Mouse (Mus musculus) liver, adult 2 months (tissue): ENCODE measurements around the gene Znrf3. TPM values are rescaled to one million over a fixed set of nuclear protein-coding genes. Genes with fewer than 3 reads are reported as not detected.
A peak's percentile ranks its signal among the peaks of the same experiment; 100 is the strongest.

ENCODE experiments used
- DNase-seq: peaks from one replicate; pipeline ENCODE4 v3.0.0-alpha.2; 2011; ENCODE audit warnings: low read depth, low spot score; ENCODE audit errors: extremely low read depth
- H3K27ac ChIP-seq: fragments of 200-500 bp; replicated peaks from 2 replicates; pipeline ENCODE4 v1.5.1; 2012; ENCODE audit warnings: low read depth, mild to moderate bottlenecking, control low read depth, inconsistent platforms, low read length; ENCODE audit not compliant: insufficient read depth
- H3K27me3 ChIP-seq: fragments of 200-500 bp; 2 replicates; pipeline ENCODE4 v1.6.1; 2012; ENCODE audit warnings: mild to moderate bottlenecking, moderate library complexity, low read length, inconsistent platforms; ENCODE audit not compliant: control insufficient read depth, insufficient read depth
- H3K36me3 ChIP-seq: fragments of 200-500 bp; 2 replicates; pipeline ENCODE4 v1.6.1; 2012; ENCODE audit warnings: low read length, inconsistent platforms; ENCODE audit not compliant: control insufficient read depth, insufficient read depth
- H3K4me1 ChIP-seq: fragments of 200-500 bp; 2 replicates; pipeline ENCODE4 v1.6.1; 2011; ENCODE audit warnings: low read length; ENCODE audit not compliant: control insufficient read depth, insufficient read depth
- H3K4me3 ChIP-seq: fragments of 200-500 bp; 2 replicates; pipeline ENCODE4 v1.5.1; 2011; ENCODE audit warnings: low read depth, mild to moderate bottlenecking, control low read depth, low read length, moderate library complexity; ENCODE audit not compliant: insufficient read depth
- H3K79me2 ChIP-seq: fragments of 200-500 bp; 2 replicates; pipeline ENCODE4 v1.6.1; 2012; ENCODE audit warnings: inconsistent platforms, mild to moderate bottlenecking, low read length, moderate library complexity; ENCODE audit not compliant: control insufficient read depth, insufficient read depth
- H3K9ac ChIP-seq: fragments of 200-500 bp; 2 replicates; pipeline ENCODE4 v1.6.1; 2012; ENCODE audit warnings: low read depth, mild to moderate bottlenecking, control low read depth, inconsistent platforms, low read length
- CTCF ChIP-seq: fragments of 200-500 bp; IDR thresholded peaks from 2 replicates; pipeline ENCODE4 v1.5.1; 2011; ENCODE audit warnings: low read depth, low read length, control low read depth
- POLR2A ChIP-seq: fragments of 200-500 bp; IDR thresholded peaks from 2 replicates; pipeline ENCODE4 v1.6.1; 2011; ENCODE audit warnings: low read length, control low read depth; ENCODE audit not compliant: insufficient read depth; ENCODE audit errors: extremely low read depth
- WGBS: fragments of 180-500 bp; shearing (Covaris S2); methylation state at CpG from one replicate; pipeline ENCODE4 v1.1.7; 2018; 5-methylcytosine and 5-hydroxymethylcytosine counted together
- polyA plus RNA-seq: library from polyadenylated mRNA; depleted of rRNA; stranded (reverse); fragments of >200 nt; gene quantifications from 2 replicates; pipeline ENCODE4 v1.2.3, GENCODE M21; 2012
- total RNA-seq: library from RNA; depleted of rRNA; stranded (reverse); fragments of >200 nt; gene quantifications from 2 replicates; pipeline ENCODE4 v1.2.3, GENCODE M21; 2014

Znrf3 gene
- total and polyA plus RNA-seq, 2 experiments, result 4.5 to 4.6 TPM

GRCm38 (mm10) chr11:5426317-5426716 is 18.3 kb downstream of the Znrf3 start:
- peaks cover 19% of the 10 kb centered on the region for H3K4me1 ChIP-seq
- H3K4me3 ChIP-seq, result no peak overlapping the region
- H3K9ac ChIP-seq, result no peak overlapping the region
- H3K79me2 ChIP-seq, result peaks cover 9% of the 10 kb centered on the region; the same call in 1 of the 2 replicates
- no peaks in the 10 kb centered on the region for H3K27me3 ChIP-seq
- no peak for TF ChIP-seq CTCF
- no peak for TF ChIP-seq POLR2A
- H3K27ac ChIP-seq, result peak overlapping the region; percentile 45; the same call in 1 of the 2 replicates
- peak; percentile 99 for DNase-seq
- H3K36me3 ChIP-seq, result no peaks in the 10 kb centered on the region
- WGBS, result 27% methylated on average over 2 of the region's 2 CpGs

GRCm38 (mm10) chr11:5425106-5425505 is 19.5 kb downstream of the Znrf3 start:
- TF ChIP-seq POLR2A, result no peak
- no peak for TF ChIP-seq CTCF
- Histone ChIP-seq H3K27ac (no peak overlapping the region), H3K36me3 (no peaks in the 10 kb centered on the region), H3K4me3 (no peak overlapping the region), H3K79me2 (peaks cover 10% of the 10 kb centered on the region; the same call in 1 of the 2 replicates), H3K9ac (no peak overlapping the region), H3K27me3 (no peaks in the 10 kb centered on the region), H3K4me1 (peaks cover 21% of the 10 kb centered on the region)
- DNase-seq, result peak; percentile 81
- 27% methylated on average over 2 of the region's 2 CpGs for WGBS

- peaks cover 17% of the 10 kb centered on the region; the same call in 1 of the 2 replicates for H3K79me2 ChIP-seq
- peaks cover 21% of the 10 kb centered on the region for H3K4me1 ChIP-seq
- H3K27ac ChIP-seq, result no peak overlapping the region
- no peaks in the 10 kb centered on the region for H3K36me3 ChIP-seq
- no peak overlapping the region for H3K4me3 ChIP-seq
- WGBS, result 76% methylated on average over 4 of the region's 4 CpGs
- DNase-seq, result no peak
- TF ChIP-seq CTCF (no peak), POLR2A (no peak)
- no peaks in the 10 kb centered on the region for H3K27me3 ChIP-seq
- H3K9ac ChIP-seq, result no peak overlapping the region
Measured at GRCm38 (mm10) chr11:5424185-5424584, 20.5 kb downstream of the Znrf3 start.

- no peak for TF ChIP-seq CTCF
- no peak for TF ChIP-seq POLR2A
- H3K36me3 ChIP-seq, result no peaks in the 10 kb centered on the region
- no peak overlapping the region for H3K4me3 ChIP-seq
- no peak for DNase-seq
- H3K79me2 ChIP-seq, result peaks cover 21% of the 10 kb centered on the region; the same call in 1 of the 2 replicates
- H3K9ac ChIP-seq, result no peak overlapping the region
- H3K27me3 ChIP-seq, result no peaks in the 10 kb centered on the region
- H3K27ac ChIP-seq, result no peak overlapping the region; the same call in 1 of the 2 replicates
- peaks cover 21% of the 10 kb centered on the region for H3K4me1 ChIP-seq
Measured at GRCm38 (mm10) chr11:5423000-5423399, 21.6 kb downstream of the Znrf3 start.

- Histone ChIP-seq H3K9ac (no peak overlapping the region), H3K27me3 (no peaks in the 10 kb centered on the region), H3K79me2 (peaks cover 21% of the 10 kb centered on the region; the same call in 1 of the 2 replicates), H3K4me1 (peaks cover 21% of the 10 kb centered on the region), H3K36me3 (no peaks in the 10 kb centered on the region), H3K4me3 (no peak overlapping the region), H3K27ac (peak overlapping the region; percentile 52)
- DNase-seq, result no peak
- TF ChIP-seq CTCF, result no peak
- TF ChIP-seq POLR2A, result no peak
- WGBS, result 14% methylated on average over 1 of the region's 1 CpGs
Measured at GRCm38 (mm10) chr11:5422252-5422636, 22.4 kb downstream of the Znrf3 start.

- TF ChIP-seq CTCF (no peak), POLR2A (no peak)
- Histone ChIP-seq H3K79me2 (peaks cover 21% of the 10 kb centered on the region; the same call in 1 of the 2 replicates), H3K36me3 (no peaks in the 10 kb centered on the region), H3K4me1 (peaks cover 17% of the 10 kb centered on the region), H3K27me3 (no peaks in the 10 kb centered on the region), H3K9ac (no peak overlapping the region), H3K27ac (peak overlapping the region; percentile 52), H3K4me3 (no peak overlapping the region)
- 12% methylated on average over 4 of the region's 4 CpGs for WGBS
- peak; percentile 99 for DNase-seq
Measured at GRCm38 (mm10) chr11:5421506-5422251, 23.0 kb downstream of the Znrf3 start.
